Mouse (Mus musculus): ENCODE measurements at regions not wholly inside any gene's neighbourhood (a gene's known extent, or its start where the extent isn't known, plus 50 kb on each side); places are given as distances from the start of the nearest gene placed in this dataset.

GRCm38 (mm10) chr10:118081636-118082166 is 59.9 kb upstream of the Mdm1 start:
- peaks cover 2 to 27% of the 10 kb centered on the region in 2 experiments; a peak in 3 of 4 replicates for H3K4me1 ChIP-seq (ENCODE audit: control insufficient read depth in 1 of 2, insufficient read depth in 2 of 2)
- no peak overlapping the region for H3K9ac ChIP-seq (ENCODE audit: insufficient read depth, low read depth)
- DNase-seq (ENCODE audit: extremely low read depth) = no peak
- no peak overlapping the region for H3K4me2 ChIP-seq (ENCODE audit: insufficient read depth, low read depth, poor library complexity, severe bottlenecking)
- TF ChIP-seq GABPA (IDR thresholded peaks at IDR 0.05; ENCODE audit: insufficient replicate concordance, low read depth, low read length) (no peak), RAD21 (IDR thresholded peaks at IDR 0.05; ENCODE audit: low read depth, low read length) (no peak), HCFC1 (IDR thresholded peaks at IDR 0.05; ENCODE audit: low read depth, low read length) (no peak), MYC (IDR thresholded peaks at IDR 0.05; ENCODE audit: low read depth, low read length) (no peak), ZKSCAN1 (IDR thresholded peaks at IDR 0.05; ENCODE audit: borderline replicate concordance, low read depth, low read length) (no peak), ZC3H11A (IDR thresholded peaks at IDR 0.05; ENCODE audit: low read depth, low read length) (no peak), ETS1 (conservative IDR thresholded peaks at IDR 0.05; ENCODE audit: low read depth, low read length) (no peak), USF1 (IDR thresholded peaks at IDR 0.05; ENCODE audit: low read depth, low read length) (no peak), TBP (conservative IDR thresholded peaks at IDR 0.05; ENCODE audit: low read depth, low read length) (no peak), ZNF384 (IDR thresholded peaks at IDR 0.05; ENCODE audit: low read depth, low read length) (no peak), IRF4 (IDR thresholded peaks at IDR 0.05; ENCODE audit: low read depth, low read length) (no peak), TCF12 (IDR thresholded peaks at IDR 0.05; ENCODE audit: low read depth, low read length) (no peak), MXI1 (IDR thresholded peaks at IDR 0.05; ENCODE audit: low read depth, low read length) (no peak), PAX5 (IDR thresholded peaks at IDR 0.05; ENCODE audit: low read length) (no peak), CHD2 (IDR thresholded peaks at IDR 0.05; ENCODE audit: low read length) (no peak)
- no peak overlapping the region for H3K4me3 ChIP-seq (replicated peaks in 1 of 3; ENCODE audit: low read depth in 2 of 3, low read length in 2 of 3, poor library complexity in 1 of 3)
- no peaks in the 10 kb centered on the region for H3K79me2 ChIP-seq (replicated peaks; ENCODE audit: control insufficient read depth, extremely low read depth, insufficient read depth, poor library complexity, severe bottlenecking)
- in situ Hi-C loops (cut with MboI; ENCODE audit: low pct_ligation_motif_present, low pct_unique_long_range_greater_than_20kb, low sequenced_read_pairs) = no loop called here
- H3K27ac ChIP-seq (ENCODE audit: insufficient read depth, low read depth) = no peak overlapping the region
- no peaks in the 10 kb centered on the region for H3K36me3 ChIP-seq (replicated peaks in 1 of 2; ENCODE audit: control insufficient read depth in 1 of 2, insufficient read depth in 1 of 2, low read length in 1 of 2)
- peaks cover 11% of the 10 kb centered on the region for H3K9me3 ChIP-seq (replicated peaks; ENCODE audit: low read length)
- dilution Hi-C loops (cut with MboI; ENCODE audit: extremely low pct_ligation_motif_present, extremely low pct_unique_long_range_greater_than_20kb, low sequenced_read_pairs) = no loop called here
- H3K27me3 ChIP-seq (replicated peaks) = no peaks in the 10 kb centered on the region

- Histone ChIP-seq H3K4me2 (ENCODE audit: insufficient read depth, low read depth, poor library complexity, severe bottlenecking) (no peak overlapping the region), H3K27me3 (replicated peaks) (no peaks in the 10 kb centered on the region), H3K9me3 (replicated peaks; ENCODE audit: low read length) (peaks cover 5% of the 10 kb centered on the region), H3K4me3 (replicated peaks in 1 of 3; ENCODE audit: low read depth in 2 of 3, low read length in 2 of 3, poor library complexity in 1 of 3) (no peak overlapping the region), H3K27ac (ENCODE audit: insufficient read depth, low read depth) (no peak overlapping the region), H3K36me3 (replicated peaks in 1 of 2; ENCODE audit: control insufficient read depth in 1 of 2, insufficient read depth in 1 of 2, low read length in 1 of 2) (no peaks in the 10 kb centered on the region), H3K9ac (ENCODE audit: insufficient read depth, low read depth) (no peak overlapping the region), H3K4me1 (ENCODE audit: control insufficient read depth in 1 of 2, insufficient read depth in 2 of 2) (peaks cover 2 to 30% of the 10 kb centered on the region in 2 experiments; a peak in 3 of 4 replicates), H3K79me2 (replicated peaks; ENCODE audit: control insufficient read depth, extremely low read depth, insufficient read depth, poor library complexity, severe bottlenecking) (no peaks in the 10 kb centered on the region)
- dilution Hi-C loops (cut with MboI; ENCODE audit: extremely low pct_ligation_motif_present, extremely low pct_unique_long_range_greater_than_20kb, low sequenced_read_pairs) (no loop called here), in situ Hi-C loops (cut with MboI; ENCODE audit: low pct_ligation_motif_present, low pct_unique_long_range_greater_than_20kb, low sequenced_read_pairs) (no loop called here)
- peak; percentile 41 for DNase-seq (ENCODE audit: extremely low read depth)
- no peak for TF ChIP-seq RCOR1 (conservative IDR thresholded peaks at IDR 0.05; ENCODE audit: low read depth, low read length)
- no peak for TF ChIP-seq ZMIZ1 (IDR thresholded peaks at IDR 0.05; ENCODE audit: low read depth, low read length)
- TF ChIP-seq USF2 (conservative IDR thresholded peaks at IDR 0.05; ENCODE audit: low read depth, low read length) = no peak
- no peak for TF ChIP-seq RAD21 (IDR thresholded peaks at IDR 0.05; ENCODE audit: low read depth, low read length)
- no peak for TF ChIP-seq ELF1 (IDR thresholded peaks at IDR 0.05; ENCODE audit: low read depth, low read length)
- TF ChIP-seq ZNF384 (IDR thresholded peaks at IDR 0.05; ENCODE audit: low read depth, low read length) = no peak
- TF ChIP-seq E2F4 (IDR thresholded peaks at IDR 0.05; ENCODE audit: insufficient replicate concordance, low read depth, low read length) = no peak
- TF ChIP-seq SIN3A (IDR thresholded peaks at IDR 0.05; ENCODE audit: low read length) = no peak
- no peak for TF ChIP-seq EP300 (IDR thresholded peaks at IDR 0.05; ENCODE audit: low read length)
- no peak for TF ChIP-seq NELFE (IDR thresholded peaks at IDR 0.05; ENCODE audit: low read depth, low read length)
- TF ChIP-seq MEF2A (IDR thresholded peaks at IDR 0.05; ENCODE audit: borderline replicate concordance, low read depth, low read length) = no peak
- TF ChIP-seq ZKSCAN1 (IDR thresholded peaks at IDR 0.05; ENCODE audit: borderline replicate concordance, low read depth, low read length) = no peak
- no peak for TF ChIP-seq HCFC1 (IDR thresholded peaks at IDR 0.05; ENCODE audit: low read depth, low read length)
- TF ChIP-seq TCF12 (IDR thresholded peaks at IDR 0.05; ENCODE audit: low read depth, low read length) = no peak
- no peak for TF ChIP-seq MAX (IDR thresholded peaks at IDR 0.05; ENCODE audit: low read length)
- no peak for TF ChIP-seq NRF1 (IDR thresholded peaks at IDR 0.05; ENCODE audit: low read depth, low read length)
These were observed 58.4 kb upstream of the Mdm1 start for GRCm38 (mm10) chr10:118083035-118083720.

All from CH12.LX (cell line).